Mouse (Mus musculus): ENCODE data around the gene Grk5. TPM values are rescaled to one million over a fixed set of nuclear protein-coding genes. Genes with fewer than 3 reads are reported as not detected.

Grk5 gene
- polyA plus RNA-seq, 1 experiment from 2014 or later, result 2.9 TPM

DNA sequence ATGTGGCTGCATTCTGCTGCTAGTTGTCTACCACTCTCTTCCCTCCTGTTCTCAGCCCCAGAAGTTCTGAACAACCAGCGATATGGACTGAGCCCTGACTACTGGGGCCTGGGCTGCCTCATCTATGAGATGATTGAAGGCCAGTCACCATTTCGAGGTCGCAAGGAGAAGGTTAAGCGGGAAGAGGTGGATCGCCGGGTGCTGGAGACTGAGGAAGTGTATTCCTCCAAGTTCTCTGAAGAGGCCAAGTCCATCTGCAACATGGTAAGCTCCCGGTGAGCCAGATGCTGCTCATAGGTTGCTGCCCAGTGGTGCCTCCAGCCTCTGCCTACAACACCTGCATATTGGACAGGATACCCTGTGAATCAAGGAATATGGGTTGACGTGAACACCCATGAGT lies 193.5 kb downstream of the Grk5 start:
- Histone ChIP-seq H3K27me3 (replicated peaks; ENCODE audit: control insufficient read depth, insufficient read depth, low read length) (no peaks in the 10 kb centered on the region), H3K36me3 (ENCODE audit: control insufficient read depth, insufficient read depth, low read length) (no peaks in the 10 kb centered on the region; the same call in 1 of the 2 replicates), H3K4me3 (ENCODE audit: low read depth, low read length) (no peak overlapping the region), H3K4me2 (no peak overlapping the region), H3K27ac (ENCODE audit: low read depth, low read length) (no peak overlapping the region), H3K9me3 (ENCODE audit: control insufficient read depth, low read length) (no peaks in the 10 kb centered on the region), H3K9ac (ENCODE audit: low read depth, low read length) (no peak overlapping the region), H3K4me1 (replicated peaks; ENCODE audit: control insufficient read depth, insufficient read depth, low read length) (no peaks in the 10 kb centered on the region)
- no peak for ATAC-seq (replicated peaks; ENCODE audit: low FRiP score)
- no peak for DNase-seq (ENCODE audit: low spot score)
- WGBS, result 92% methylated on average over 8 of the region's 8 CpGs

- ATAC-seq (replicated peaks; ENCODE audit: low FRiP score), result peak; percentile 69
- WGBS, result 37% methylated on average over 4 of the region's 4 CpGs
- no peak overlapping the region for H3K4me2 ChIP-seq
- H3K27ac ChIP-seq (ENCODE audit: low read depth, low read length), result no peak overlapping the region
- H3K27me3 ChIP-seq (replicated peaks; ENCODE audit: control insufficient read depth, insufficient read depth, low read length), result no peaks in the 10 kb centered on the region
- no peaks in the 10 kb centered on the region; the same call in 1 of the 2 replicates for H3K36me3 ChIP-seq (ENCODE audit: control insufficient read depth, insufficient read depth, low read length)
- H3K9ac ChIP-seq (ENCODE audit: low read depth, low read length), result no peak overlapping the region
- no peaks in the 10 kb centered on the region for H3K9me3 ChIP-seq (ENCODE audit: control insufficient read depth, low read length)
- no peaks in the 10 kb centered on the region for H3K4me1 ChIP-seq (replicated peaks; ENCODE audit: control insufficient read depth, insufficient read depth, low read length)
- no peak overlapping the region for H3K4me3 ChIP-seq (ENCODE audit: low read depth, low read length)
- peak; percentile 82 for DNase-seq (ENCODE audit: low spot score)
These were observed 194.8 kb downstream of the Grk5 start for GRCm38 (mm10) chr19:61084149-61084940.

GRCm38 (mm10) chr19:61085217-61085616 lies 195.7 kb downstream of the Grk5 start:
- 58% methylated on average over 2 of the region's 2 CpGs for WGBS
- H3K4me2 ChIP-seq, result no peak overlapping the region
- H3K9ac ChIP-seq (ENCODE audit: low read depth, low read length), result no peak overlapping the region
- H3K36me3 ChIP-seq (ENCODE audit: control insufficient read depth, insufficient read depth, low read length), result no peaks in the 10 kb centered on the region; the same call in 1 of the 2 replicates
- H3K4me1 ChIP-seq (replicated peaks; ENCODE audit: control insufficient read depth, insufficient read depth, low read length), result no peaks in the 10 kb centered on the region
- no peak for DNase-seq (ENCODE audit: low spot score)
- no peak for ATAC-seq (replicated peaks; ENCODE audit: low FRiP score)
- no peak overlapping the region for H3K27ac ChIP-seq (ENCODE audit: low read depth, low read length)
- no peaks in the 10 kb centered on the region for H3K9me3 ChIP-seq (ENCODE audit: control insufficient read depth, low read length)
- no peak overlapping the region for H3K4me3 ChIP-seq (ENCODE audit: low read depth, low read length)
- H3K27me3 ChIP-seq (replicated peaks; ENCODE audit: control insufficient read depth, insufficient read depth, low read length), result no peaks in the 10 kb centered on the region

DNA sequence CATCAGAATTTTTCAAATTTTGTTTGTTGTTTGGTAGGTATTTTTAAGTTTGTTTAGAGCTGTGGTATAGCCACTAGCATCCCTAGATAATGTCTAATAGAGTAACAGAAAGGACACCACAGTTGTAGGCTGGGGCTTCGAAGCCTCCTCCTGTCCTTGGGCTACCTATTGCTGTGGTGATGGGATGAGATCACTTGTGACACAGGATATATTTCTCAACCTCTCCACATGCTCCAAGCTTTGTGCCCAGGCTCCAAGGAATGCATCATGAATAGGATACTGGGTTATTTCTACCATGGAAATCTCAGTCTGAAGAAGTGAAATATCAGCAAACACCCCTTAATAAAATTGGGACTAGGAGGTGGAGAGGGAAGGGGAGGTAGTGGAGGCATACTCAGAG lies 198.2 kb downstream of the Grk5 start:
- 91% methylated on average over 1 of the region's 1 CpGs for WGBS
- Histone ChIP-seq H3K4me3 (ENCODE audit: low read depth, low read length) (no peak overlapping the region), H3K4me1 (replicated peaks; ENCODE audit: control insufficient read depth, insufficient read depth, low read length) (no peaks in the 10 kb centered on the region), H3K4me2 (no peak overlapping the region), H3K9me3 (ENCODE audit: control insufficient read depth, low read length) (no peaks in the 10 kb centered on the region), H3K27me3 (replicated peaks; ENCODE audit: control insufficient read depth, insufficient read depth, low read length) (no peaks in the 10 kb centered on the region), H3K36me3 (ENCODE audit: control insufficient read depth, insufficient read depth, low read length) (no peaks in the 10 kb centered on the region; the same call in 1 of the 2 replicates), H3K27ac (ENCODE audit: low read depth, low read length) (no peak overlapping the region), H3K9ac (ENCODE audit: low read depth, low read length) (no peak overlapping the region)
- ATAC-seq (replicated peaks; ENCODE audit: low FRiP score), result no peak
- no peak for DNase-seq (ENCODE audit: low spot score)

- DNase-seq (ENCODE audit: low spot score) (no peak), ATAC-seq (replicated peaks; ENCODE audit: low FRiP score) (no peak)
- Histone ChIP-seq H3K4me2 (no peak overlapping the region), H3K36me3 (ENCODE audit: control insufficient read depth, insufficient read depth, low read length) (no peaks in the 10 kb centered on the region; the same call in 1 of the 2 replicates), H3K4me1 (replicated peaks; ENCODE audit: control insufficient read depth, insufficient read depth, low read length) (no peaks in the 10 kb centered on the region), H3K9me3 (ENCODE audit: control insufficient read depth, low read length) (no peaks in the 10 kb centered on the region), H3K9ac (ENCODE audit: low read depth, low read length) (no peak overlapping the region), H3K27ac (ENCODE audit: low read depth, low read length) (no peak overlapping the region), H3K4me3 (ENCODE audit: low read depth, low read length) (no peak overlapping the region), H3K27me3 (replicated peaks; ENCODE audit: control insufficient read depth, insufficient read depth, low read length) (no peaks in the 10 kb centered on the region)
- WGBS, result 86% methylated on average over 3 of the region's 3 CpGs
These were observed 199.5 kb downstream of the Grk5 start for GRCm38 (mm10) chr19:61089001-61089400.

DNA sequence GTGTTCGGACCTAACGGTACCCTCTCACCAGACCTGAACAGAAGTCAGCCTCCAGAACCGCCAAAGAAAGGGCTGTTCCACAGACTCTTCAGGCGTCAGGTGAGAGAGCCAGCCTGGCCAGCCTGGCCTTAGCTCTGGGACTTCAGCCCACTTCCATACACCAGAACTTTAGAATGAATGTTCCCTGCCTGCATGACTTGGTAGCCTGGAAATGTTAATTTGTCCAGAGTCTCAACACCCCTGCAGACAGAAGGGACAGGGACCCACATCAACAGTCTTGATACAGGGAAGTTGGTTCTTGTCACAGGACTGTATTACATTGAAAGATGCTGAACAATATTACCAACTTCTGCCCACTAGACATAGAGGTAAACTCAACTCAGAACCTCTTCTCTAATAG lies 201.0 kb downstream of the Grk5 start:
- 89% methylated on average over 4 of the region's 4 CpGs for WGBS
- Histone ChIP-seq H3K4me3 (ENCODE audit: low read depth, low read length) (no peak overlapping the region), H3K27ac (ENCODE audit: low read depth, low read length) (no peak overlapping the region), H3K9ac (ENCODE audit: low read depth, low read length) (no peak overlapping the region), H3K4me1 (replicated peaks; ENCODE audit: control insufficient read depth, insufficient read depth, low read length) (no peaks in the 10 kb centered on the region), H3K36me3 (ENCODE audit: control insufficient read depth, insufficient read depth, low read length) (no peaks in the 10 kb centered on the region; the same call in 1 of the 2 replicates), H3K9me3 (ENCODE audit: control insufficient read depth, low read length) (no peaks in the 10 kb centered on the region), H3K27me3 (replicated peaks; ENCODE audit: control insufficient read depth, insufficient read depth, low read length) (no peaks in the 10 kb centered on the region), H3K4me2 (no peak overlapping the region)
- no peak for ATAC-seq (replicated peaks; ENCODE audit: low FRiP score)
- DNase-seq (ENCODE audit: low spot score), result no peak

GRCm38 (mm10) chr19:61096776-61097175 lies 207.2 kb downstream of the Grk5 start:
- H3K4me1 ChIP-seq (replicated peaks; ENCODE audit: control insufficient read depth, insufficient read depth, low read length), result no peaks in the 10 kb centered on the region
- no peaks in the 10 kb centered on the region for H3K9me3 ChIP-seq (ENCODE audit: control insufficient read depth, low read length)
- H3K36me3 ChIP-seq (ENCODE audit: control insufficient read depth, insufficient read depth, low read length), result no peaks in the 10 kb centered on the region
- H3K27me3 ChIP-seq (replicated peaks; ENCODE audit: control insufficient read depth, insufficient read depth, low read length), result no peaks in the 10 kb centered on the region
- H3K9ac ChIP-seq (ENCODE audit: low read depth, low read length), result no peak overlapping the region
- ATAC-seq (replicated peaks; ENCODE audit: low FRiP score) (no peak), DNase-seq (ENCODE audit: low spot score) (no peak)
- H3K4me2 ChIP-seq, result no peak overlapping the region
- H3K27ac ChIP-seq (ENCODE audit: low read depth, low read length), result no peak overlapping the region
- no peak overlapping the region for H3K4me3 ChIP-seq (ENCODE audit: low read depth, low read length)
- 79% methylated on average over 2 of the region's 2 CpGs for WGBS

DNA sequence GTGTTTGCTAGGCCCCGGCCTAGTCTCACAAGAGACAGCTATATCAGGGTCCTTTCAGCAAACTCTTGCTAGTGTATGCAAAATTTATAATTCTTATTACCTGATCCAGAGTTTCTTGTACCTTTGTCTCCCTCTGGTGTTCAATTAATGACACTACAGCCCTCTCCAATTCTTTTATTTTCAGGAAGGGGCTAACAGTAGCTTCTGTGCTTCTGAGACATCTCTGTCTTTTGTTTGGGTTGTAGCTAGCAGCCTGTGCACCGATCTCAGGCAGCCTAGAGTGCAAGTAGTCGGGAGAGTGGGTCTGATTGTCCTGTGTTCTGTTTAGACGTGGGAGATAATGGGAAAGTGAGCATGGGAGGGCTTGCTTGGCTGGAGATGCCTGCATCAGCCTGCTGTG lies 208.2 kb downstream of the Grk5 start:
- 22% methylated on average over 4 of the region's 4 CpGs for WGBS
- no peak for DNase-seq (ENCODE audit: low spot score)
- Histone ChIP-seq H3K9ac (ENCODE audit: low read depth, low read length) (no peak overlapping the region), H3K4me2 (no peak overlapping the region), H3K27me3 (replicated peaks; ENCODE audit: control insufficient read depth, insufficient read depth, low read length) (no peaks in the 10 kb centered on the region), H3K36me3 (ENCODE audit: control insufficient read depth, insufficient read depth, low read length) (no peaks in the 10 kb centered on the region), H3K4me1 (replicated peaks; ENCODE audit: control insufficient read depth, insufficient read depth, low read length) (no peaks in the 10 kb centered on the region), H3K4me3 (ENCODE audit: low read depth, low read length) (no peak overlapping the region), H3K27ac (ENCODE audit: low read depth, low read length) (no peak overlapping the region), H3K9me3 (ENCODE audit: control insufficient read depth, low read length) (no peaks in the 10 kb centered on the region)
- no peak for ATAC-seq (replicated peaks; ENCODE audit: low FRiP score)

GRCm38 (mm10) chr19:61110184-61110583 lies 220.6 kb downstream of the Grk5 start:
- Histone ChIP-seq H3K4me1 (replicated peaks; ENCODE audit: control insufficient read depth, insufficient read depth, low read length) (no peaks in the 10 kb centered on the region), H3K9ac (ENCODE audit: low read depth, low read length) (no peak overlapping the region), H3K36me3 (ENCODE audit: control insufficient read depth, insufficient read depth, low read length) (peaks cover 3% of the 10 kb centered on the region; the same call in 1 of the 2 replicates), H3K27ac (ENCODE audit: low read depth, low read length) (no peak overlapping the region), H3K27me3 (replicated peaks; ENCODE audit: control insufficient read depth, insufficient read depth, low read length) (no peaks in the 10 kb centered on the region), H3K4me3 (ENCODE audit: low read depth, low read length) (no peak overlapping the region), H3K4me2 (no peak overlapping the region), H3K9me3 (ENCODE audit: control insufficient read depth, low read length) (0 out of 2 replicates have a peak, but pooled peaks cover 5% of the 10 kb centered on the region)
- DNase-seq (ENCODE audit: low spot score) (no peak), ATAC-seq (replicated peaks; ENCODE audit: low FRiP score) (no peak)
- WGBS, result 52% methylated on average over 2 of the region's 2 CpGs
